In genomic region chr11:57498215-57498614, GRCm38 (mm10) we compare ENCODE assay signal across 18 mouse cellular contexts. TPM values are rescaled to one million over a fixed set of nuclear protein-coding genes. Genes with fewer than 3 reads are reported as not detected.
DNase-seq lines count a peak whose midpoint lies in the region; TF ChIP-seq lines count a peak whose summit lies in the region.
"Had no signal": no experiment of that assay in that cellular context is flagged by ENCODE, and none has a peak within 500 bp of the region (broad histone marks: within the 10 kb centered on the region; RNA-seq: fewer than 3 reads in every experiment).

No protein-coding gene starts in this region.

- in situ Hi-C loops in CH12.LX (cut with MboI; ENCODE audit: low pct_ligation_motif_present, low pct_unique_long_range_greater_than_20kb, low sequenced_read_pairs), result no loop called here

- H3K4me3 ChIP-seq in CH12.LX (replicated peaks in 1 of 3; ENCODE audit: low read depth in 2 of 3, low read length in 2 of 3, poor library complexity in 1 of 3), result no peak overlapping the region
- no peak overlapping the region for H3K4me3 ChIP-seq in ES-Bruce4 (ENCODE audit: low read depth, low read length)

- DNase-seq in CH12.LX (ENCODE audit: extremely low read depth), result peak; percentile 60
- DNase-seq in urinary bladder, postnatal 25 days (ENCODE audit: low spot score), result no peak
- no peak for DNase-seq in layer of hippocampus, postnatal 14 days (ENCODE audit: low spot score in 2 of 2)
- DNase-seq: adrenal gland, adult 2 months; adrenal gland, adult 8-10 months; adrenal gland, postnatal 10 days; adrenal gland, postnatal 14 days; adrenal gland, postnatal 25 days; adrenal gland, postnatal 36 days; B cell, adult 2 months; cerebellum, adult 11 months; cerebellum, adult 11-12 months; cerebellum, adult 18-20 months; cerebellum, adult 2 months; cerebellum, adult 8-10 months had no signal

- TF ChIP-seq POLR2A in CH12.LX (IDR thresholded peaks at IDR 0.05; ENCODE audit: low read depth, low read length) (no peak), ES-Bruce4 (IDR thresholded peaks at IDR 0.05; ENCODE audit: insufficient read depth, low read length) (no peak)

- dilution Hi-C loops in CH12.LX (cut with MboI; ENCODE audit: extremely low pct_ligation_motif_present, extremely low pct_unique_long_range_greater_than_20kb, low sequenced_read_pairs), result no loop called here

- H3K27ac ChIP-seq in CH12.LX (ENCODE audit: insufficient read depth, low read depth), result peak overlapping the region; percentile 51
- peak overlapping the region; percentile 61 for H3K27ac ChIP-seq in ES-Bruce4 (ENCODE audit: insufficient read depth, low read length)

- H3K4me2 ChIP-seq in CH12.LX (ENCODE audit: insufficient read depth, low read depth, poor library complexity, severe bottlenecking), result no peak overlapping the region

- TF ChIP-seq EP300 in CH12.LX (IDR thresholded peaks at IDR 0.05; ENCODE audit: low read length) (peak; percentile 65), ES-Bruce4 (IDR thresholded peaks at IDR 0.05; ENCODE audit: insufficient read depth, low read depth, low read length) (no peak)

- H3K27me3 ChIP-seq in CH12.LX (replicated peaks), result no peaks in the 10 kb centered on the region
- H3K27me3 ChIP-seq in ES-Bruce4 (ENCODE audit: control insufficient read depth, insufficient read depth, low read length, poor library complexity, severe bottlenecking), result no peaks in the 10 kb centered on the region
- H3K27me3 ChIP-seq: Patski had no signal

- H3K4me1 ChIP-seq in CH12.LX (ENCODE audit: control insufficient read depth in 1 of 2, insufficient read depth in 2 of 2) (peaks cover 10 to 17% of the 10 kb centered on the region in 2 experiments), ES-Bruce4 (ENCODE audit: control insufficient read depth, insufficient read depth, low read length) (peaks cover 2% of the 10 kb centered on the region)

- H3K9ac ChIP-seq in CH12.LX (ENCODE audit: insufficient read depth, low read depth), result no peak overlapping the region
- H3K9ac ChIP-seq in ES-Bruce4 (ENCODE audit: low read depth, poor library complexity, severe bottlenecking), result no peak overlapping the region

- no peak for TF ChIP-seq RAD21 in CH12.LX (IDR thresholded peaks at IDR 0.05; ENCODE audit: low read depth, low read length)

- TF ChIP-seq CTCF in CH12.LX (conservative IDR thresholded peaks at IDR 0.05 in 1 of 2, IDR thresholded peaks at IDR 0.05 in 1 of 2; ENCODE audit: low read depth in 2 of 2, low read length in 2 of 2), result no peak
- TF ChIP-seq CTCF in ES-Bruce4 (IDR thresholded peaks at IDR 0.05; ENCODE audit: low read depth, low read length), result no peak

- H3K36me3 ChIP-seq in CH12.LX (replicated peaks in 1 of 2; ENCODE audit: control insufficient read depth in 1 of 2, insufficient read depth in 1 of 2, low read length in 1 of 2) (peaks cover 66 to 92% of the 10 kb centered on the region in 2 experiments), ES-Bruce4 (ENCODE audit: control insufficient read depth, insufficient read depth, low read length, poor library complexity, severe bottlenecking) (peaks cover 10% of the 10 kb centered on the region)

- no peaks in the 10 kb centered on the region for H3K79me2 ChIP-seq in CH12.LX (replicated peaks; ENCODE audit: control insufficient read depth, extremely low read depth, insufficient read depth, poor library complexity, severe bottlenecking)

- H3K9me3 ChIP-seq in CH12.LX (replicated peaks; ENCODE audit: low read length), result peaks cover 3% of the 10 kb centered on the region
- no peaks in the 10 kb centered on the region for H3K9me3 ChIP-seq in ES-Bruce4 (replicated peaks; ENCODE audit: control insufficient read depth, insufficient read depth, low read length, poor library complexity, severe bottlenecking)
- H3K9me3 ChIP-seq: G1E had no signal

TF ChIP-seq in CH12.LX, 34 proteins besides CTCF, POLR2A, EP300 and RAD21:
- no peak for TF ChIP-seq MXI1 (IDR thresholded peaks at IDR 0.05; ENCODE audit: low read depth, low read length)
- TF ChIP-seq E2F4 (IDR thresholded peaks at IDR 0.05; ENCODE audit: insufficient replicate concordance, low read depth, low read length), result no peak
- TF ChIP-seq USF2 (conservative IDR thresholded peaks at IDR 0.05; ENCODE audit: low read depth, low read length), result no peak
- TF ChIP-seq ZC3H11A (IDR thresholded peaks at IDR 0.05; ENCODE audit: low read depth, low read length), result no peak
- no peak for TF ChIP-seq CHD1 (IDR thresholded peaks at IDR 0.05; ENCODE audit: low read depth, low read length)
- TF ChIP-seq TBP (conservative IDR thresholded peaks at IDR 0.05; ENCODE audit: low read depth, low read length), result no peak
- 0 out of 2 replicates have a peak, but pooled peaks have one; percentile 45 for TF ChIP-seq MEF2A (IDR thresholded peaks at IDR 0.05; ENCODE audit: borderline replicate concordance, low read depth, low read length)
- TF ChIP-seq TCF12 (IDR thresholded peaks at IDR 0.05; ENCODE audit: low read depth, low read length), result no peak
- no peak for TF ChIP-seq ZMIZ1 (IDR thresholded peaks at IDR 0.05; ENCODE audit: low read depth, low read length)
- TF ChIP-seq PAX5 (IDR thresholded peaks at IDR 0.05; ENCODE audit: low read length), result no peak
- TF ChIP-seq SMC3 (IDR thresholded peaks at IDR 0.05; ENCODE audit: low read depth, low read length), result no peak
- TF ChIP-seq UBTF (IDR thresholded peaks at IDR 0.05; ENCODE audit: low read depth, low read length), result no peak
- no peak for TF ChIP-seq GABPA (IDR thresholded peaks at IDR 0.05; ENCODE audit: insufficient replicate concordance, low read depth, low read length)
- no peak for TF ChIP-seq MAX (IDR thresholded peaks at IDR 0.05; ENCODE audit: low read length)
- no peak for TF ChIP-seq MAZ (IDR thresholded peaks at IDR 0.05; ENCODE audit: low read depth, low read length)
- TF ChIP-seq ELF1 (IDR thresholded peaks at IDR 0.05; ENCODE audit: low read depth, low read length), result no peak
- no peak for TF ChIP-seq USF1 (IDR thresholded peaks at IDR 0.05; ENCODE audit: low read depth, low read length)
- TF ChIP-seq CHD2 (IDR thresholded peaks at IDR 0.05; ENCODE audit: low read length), result no peak
- no peak for TF ChIP-seq POLR2AphosphoS2 (IDR thresholded peaks at IDR 0.05; ENCODE audit: low read depth, low read length)
- TF ChIP-seq MYC (IDR thresholded peaks at IDR 0.05; ENCODE audit: low read depth, low read length), result no peak
- no peak for TF ChIP-seq ZNF384 (IDR thresholded peaks at IDR 0.05; ENCODE audit: low read depth, low read length)
- TF ChIP-seq BHLHE40 (IDR thresholded peaks at IDR 0.05; ENCODE audit: low read depth, low read length), result peak; percentile 94
- TF ChIP-seq KAT2A (IDR thresholded peaks at IDR 0.05; ENCODE audit: insufficient replicate concordance, low read length), result no peak
- TF ChIP-seq JUND (conservative IDR thresholded peaks at IDR 0.05; ENCODE audit: low read depth, low read length), result no peak; the same call in 1 of the 2 replicates
- TF ChIP-seq NRF1 (IDR thresholded peaks at IDR 0.05; ENCODE audit: low read depth, low read length), result no peak
- TF ChIP-seq RCOR1 (conservative IDR thresholded peaks at IDR 0.05; ENCODE audit: low read depth, low read length), result no peak
- no peak for TF ChIP-seq HCFC1 (IDR thresholded peaks at IDR 0.05; ENCODE audit: low read depth, low read length)
- TF ChIP-seq MAFK (IDR thresholded peaks at IDR 0.05; ENCODE audit: insufficient replicate concordance, low read length), result peak; percentile 63; the same call in 1 of the 2 replicates
- no peak; the same call in 1 of the 2 replicates for TF ChIP-seq SIN3A (IDR thresholded peaks at IDR 0.05; ENCODE audit: low read length)
- TF ChIP-seq JUN (IDR thresholded peaks at IDR 0.05; ENCODE audit: insufficient read depth, low read depth, low read length), result no peak
- TF ChIP-seq ZKSCAN1 (IDR thresholded peaks at IDR 0.05; ENCODE audit: borderline replicate concordance, low read depth, low read length), result no peak
- TF ChIP-seq ETS1 (conservative IDR thresholded peaks at IDR 0.05; ENCODE audit: low read depth, low read length), result peak; percentile 86
- TF ChIP-seq NELFE (IDR thresholded peaks at IDR 0.05; ENCODE audit: low read depth, low read length), result no peak
- 0 out of 2 replicates have a peak, but pooled peaks have one; percentile 56 for TF ChIP-seq IRF4 (IDR thresholded peaks at IDR 0.05; ENCODE audit: low read depth, low read length)
TF ChIP-seq in CH12.LX: peak in this region for 5.

RNA-seq across cellular contexts. Expression of gene Fam114a2, which starts 20.2 kb away (rescaled TPM):
- total RNA-seq in CH12.LX (2012; rRNA removed) (42.0 and 54.3 TPM in 2 replicates), CH12.LX (2014; rRNA removed) (65.9 and 66.4 TPM in 2 replicates)
- polyA plus RNA-seq in CH12.LX (2012; ENCODE audit: insufficient read length, low read depth) (47.9 and 49.8 TPM in 2 replicates), ES-Bruce4 (2011; ENCODE audit: insufficient read depth, insufficient read length, low read depth, missing spikeins) (84.7 and 95.2 TPM in 2 replicates)
- total RNA-seq in layer of hippocampus, postnatal 14 days (2021), result 10 to 100 TPM; 34.0 to 35.6 TPM

RNA-seq across cellular contexts. Expression of gene Mfap3, which starts 20.2 kb away (rescaled TPM):
- total RNA-seq in CH12.LX (2012; rRNA removed) (22.6 TPM in 2 replicates), CH12.LX (2014; rRNA removed) (25.0 and 27.0 TPM in 2 replicates)
- polyA plus RNA-seq in CH12.LX (2012; ENCODE audit: insufficient read length, low read depth) (28.5 and 32.2 TPM in 2 replicates), ES-Bruce4 (2011; ENCODE audit: insufficient read depth, insufficient read length, low read depth, missing spikeins) (63.0 and 73.5 TPM in 2 replicates)
- total RNA-seq in layer of hippocampus, postnatal 14 days (2021), result 10 to 100 TPM; 28.5 to 33.7 TPM
